In genomic region chr2:166079961-166080885, GRCm38 (mm10) we compare ENCODE assay signal across 8 mouse cellular contexts.
DNase-seq lines count a peak whose midpoint lies in the region; ATAC-seq lines count a peak whose summit lies in the region.
"Had no signal": no experiment of that assay in that cellular context is flagged by ENCODE, and none has a peak within 500 bp of the region (broad histone marks: within the 10 kb centered on the region; RNA-seq: fewer than 3 reads in every experiment).

No protein-coding gene starts in this region.

- peak overlapping the region; percentile 36; the same call in 1 of the 2 replicates for H3K27ac ChIP-seq in intestine, embryonic 15.5 days
- peak overlapping the region; percentile 29; the same call in 1 of the 2 replicates for H3K27ac ChIP-seq in lung, embryonic 16.5 days (ENCODE audit: low read length)
- H3K27ac ChIP-seq: midbrain, embryonic 12.5 days had no signal

- peaks cover 23% of the 10 kb centered on the region for H3K4me1 ChIP-seq in intestine, embryonic 15.5 days (replicated peaks)
- peaks cover 24% of the 10 kb centered on the region for H3K4me1 ChIP-seq in lung, embryonic 16.5 days (replicated peaks; ENCODE audit: control insufficient read depth, insufficient read depth, low read length)

- H3K9ac ChIP-seq in intestine, embryonic 15.5 days = no peak overlapping the region
- 0 out of 2 replicates have a peak overlapping the region, but pooled peaks have one; percentile 8 for H3K9ac ChIP-seq in lung, embryonic 16.5 days (ENCODE audit: low read length)
- H3K9ac ChIP-seq: midbrain, embryonic 12.5 days had no signal

- no peaks in the 10 kb centered on the region for H3K9me3 ChIP-seq in intestine, embryonic 15.5 days
- no peaks in the 10 kb centered on the region for H3K9me3 ChIP-seq in lung, embryonic 16.5 days (ENCODE audit: control insufficient read depth, low read length)
- H3K9me3 ChIP-seq: midbrain, embryonic 12.5 days had no signal

- WGBS in intestine, embryonic 15.5 days = 46% methylated on average over 17 of the region's 17 CpGs
- WGBS in lung, embryonic 16.5 days = 48% methylated on average over 17 of the region's 17 CpGs

- ATAC-seq in intestine, embryonic 15.5 days = peak; percentile 83
- peak; percentile 76 for ATAC-seq in lung, embryonic 16.5 days (ENCODE audit: low read depth)

- 0 out of 2 replicates have a peak, but pooled peaks cover 10% of the 10 kb centered on the region for H3K36me3 ChIP-seq in intestine, embryonic 15.5 days
- H3K36me3 ChIP-seq in lung, embryonic 16.5 days (ENCODE audit: control insufficient read depth, insufficient read depth, low read length) = no peaks in the 10 kb centered on the region

- no peaks in the 10 kb centered on the region for H3K27me3 ChIP-seq in intestine, embryonic 15.5 days (replicated peaks)
- no peaks in the 10 kb centered on the region for H3K27me3 ChIP-seq in lung, embryonic 16.5 days (ENCODE audit: control insufficient read depth, insufficient read depth, low read depth, low read length)
- H3K27me3 ChIP-seq: midbrain, embryonic 12.5 days had no signal

- DNase-seq in ES-CJ7 (ENCODE audit: low read depth, low spot score) (peak; percentile 55), R1 (ENCODE audit: low read depth, low spot score) (peak; percentile 80), adipocyte (ENCODE audit: low spot score) (no peak)
- peak; percentile 40 for DNase-seq in fibroblast of lung, adult 2 months (ENCODE audit: low read depth)
- no peak for DNase-seq in left cerebral cortex, adult 11 months (ENCODE audit: low spot score)

- no peak overlapping the region for H3K4me3 ChIP-seq in intestine, embryonic 15.5 days (replicated peaks)
- no peak overlapping the region for H3K4me3 ChIP-seq in lung, embryonic 16.5 days (ENCODE audit: low read length)
- H3K4me3 ChIP-seq: midbrain, embryonic 12.5 days had no signal

- H3K4me2 ChIP-seq in intestine, embryonic 15.5 days (replicated peaks) = peak overlapping the region; percentile 30; the same call in 1 of the 2 replicates
- peak overlapping the region; percentile 44 for H3K4me2 ChIP-seq in lung, embryonic 16.5 days (ENCODE audit: low read depth, low read length)
- H3K4me2 ChIP-seq: midbrain, embryonic 12.5 days had no signal

Comparison
In these comparisons a context has a peak if more than half of its experiments do, and no peak if none do; other contexts are left out.
1. DNase-seq: peak in ES-CJ7 (single experiment), R1 (single experiment) and fibroblast of lung, adult 2 months (single experiment); none in left cerebral cortex, adult 11 months (single experiment) and adipocyte (single experiment).